Mouse (Mus musculus): Measurements from ENCODE around the gene Trio. TPM values are rescaled to one million over a fixed set of nuclear protein-coding genes. Genes with fewer than 3 reads are reported as not detected.

Gene Trio
- polyA plus RNA-seq, 1 experiment from 2014 or later, result 38.1 TPM

DNA sequence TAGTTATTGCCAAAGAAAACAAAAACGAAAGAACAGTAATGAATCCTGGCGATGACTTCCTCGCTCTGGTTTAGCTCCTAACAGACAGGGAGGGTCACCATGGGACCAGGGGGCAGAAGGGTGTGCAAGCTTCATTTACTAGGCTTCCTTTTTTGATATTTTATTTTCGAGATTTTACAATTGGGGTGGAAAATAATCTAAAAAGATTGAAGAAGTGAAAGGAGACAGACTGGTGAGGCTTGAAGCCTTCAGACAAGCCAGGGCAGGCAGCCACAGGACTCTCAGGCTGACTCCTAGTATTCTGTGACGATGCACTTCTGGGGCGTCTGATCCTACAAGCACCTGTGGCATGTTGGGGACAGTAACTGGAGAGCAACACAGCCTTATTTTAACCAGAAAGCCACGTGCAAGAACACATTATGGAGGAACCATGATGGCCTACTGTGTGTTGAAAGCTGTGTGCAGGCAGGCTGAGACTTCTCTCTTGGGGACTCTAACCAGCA lies 253.5 kb downstream of the Trio start:
- 91% methylated on average over 7 of the region's 7 CpGs for WGBS
- Histone ChIP-seq H3K4me1 (ENCODE audit: control insufficient read depth, insufficient read depth, low read length) (peaks cover 17% of the 10 kb centered on the region), H3K27ac (ENCODE audit: low read depth, low read length) (no peak overlapping the region), H3K9me3 (replicated peaks; ENCODE audit: control insufficient read depth, low read length) (no peaks in the 10 kb centered on the region), H3K4me2 (ENCODE audit: low read length) (no peak overlapping the region), H3K4me3 (ENCODE audit: low read depth, low read length) (no peak overlapping the region), H3K9ac (ENCODE audit: low read length) (no peak overlapping the region; the same call in 1 of the 2 replicates), H3K36me3 (ENCODE audit: control insufficient read depth, insufficient read depth, low read length) (peaks cover 56% of the 10 kb centered on the region), H3K27me3 (replicated peaks; ENCODE audit: control insufficient read depth, insufficient read depth, low read length) (no peaks in the 10 kb centered on the region)
- ATAC-seq (no peak), DNase-seq (ENCODE audit: low spot score) (no peak)

DNA sequence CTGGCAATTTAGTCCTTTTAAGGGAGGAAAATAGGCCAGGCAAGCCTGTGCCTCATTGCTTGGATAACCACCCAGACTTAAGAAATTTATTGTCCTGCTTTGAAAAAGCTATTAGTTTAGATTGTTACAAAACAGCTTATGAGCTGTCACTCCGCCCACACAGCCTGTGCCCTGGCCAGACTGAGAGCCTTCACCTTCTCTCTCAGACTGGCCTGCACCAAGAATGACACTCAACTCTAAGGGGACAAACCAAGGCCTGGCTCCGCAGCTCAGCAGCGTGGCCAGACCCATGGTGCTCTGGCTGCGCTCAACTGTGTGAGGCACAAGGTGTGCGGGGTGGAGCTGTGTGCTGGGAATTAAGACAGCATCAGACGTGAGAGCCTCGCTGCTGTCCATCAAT lies 254.1 kb downstream of the Trio start:
- H3K4me3 ChIP-seq (ENCODE audit: low read depth, low read length), result no peak overlapping the region
- DNase-seq (ENCODE audit: low spot score) (no peak), ATAC-seq (no peak)
- WGBS, result 80% methylated on average over 7 of the region's 7 CpGs
- H3K36me3 ChIP-seq (ENCODE audit: control insufficient read depth, insufficient read depth, low read length), result peaks cover 61% of the 10 kb centered on the region
- peaks cover 12% of the 10 kb centered on the region for H3K4me1 ChIP-seq (ENCODE audit: control insufficient read depth, insufficient read depth, low read length)
- H3K9ac ChIP-seq (ENCODE audit: low read length), result no peak overlapping the region; the same call in 1 of the 2 replicates
- H3K9me3 ChIP-seq (replicated peaks; ENCODE audit: control insufficient read depth, low read length), result no peaks in the 10 kb centered on the region
- H3K27ac ChIP-seq (ENCODE audit: low read depth, low read length), result no peak overlapping the region
- H3K27me3 ChIP-seq (replicated peaks; ENCODE audit: control insufficient read depth, insufficient read depth, low read length), result no peaks in the 10 kb centered on the region
- no peak overlapping the region for H3K4me2 ChIP-seq (ENCODE audit: low read length)

DNA sequence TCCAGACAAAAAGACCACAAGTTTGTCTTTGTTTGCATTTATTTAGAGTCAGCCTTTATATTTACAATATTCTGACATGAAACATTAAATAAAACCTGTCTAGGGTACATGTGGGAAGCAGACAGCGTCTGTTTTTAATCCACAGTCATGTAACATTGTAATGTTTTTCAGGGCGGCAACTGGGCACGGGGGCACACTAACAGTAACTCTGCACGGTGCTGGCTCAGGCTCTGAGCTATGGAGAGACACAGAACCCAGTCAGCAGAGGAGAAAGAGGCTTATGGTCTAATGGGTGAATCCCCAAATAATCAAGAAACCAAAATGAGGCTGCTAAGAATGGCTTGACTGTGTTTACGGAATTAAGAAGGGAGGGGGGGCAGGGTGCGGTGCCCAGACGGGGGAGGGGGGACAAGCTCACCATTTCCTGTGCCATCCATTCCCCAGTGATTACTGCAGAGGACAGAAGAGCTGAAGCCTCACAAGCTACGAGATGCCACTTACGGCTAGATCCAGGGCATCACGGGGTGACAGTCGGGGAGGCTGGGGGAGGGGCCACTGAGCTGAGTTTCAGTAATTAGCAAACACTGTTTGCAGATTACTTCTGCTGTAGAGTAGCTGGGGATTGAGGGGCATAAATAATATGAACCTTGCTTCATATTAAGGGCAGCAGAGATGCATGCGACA lies 255.0 kb downstream of the Trio start:
- Histone ChIP-seq H3K4me2 (ENCODE audit: low read length) (no peak overlapping the region), H3K27me3 (replicated peaks; ENCODE audit: control insufficient read depth, insufficient read depth, low read length) (no peaks in the 10 kb centered on the region), H3K27ac (ENCODE audit: low read depth, low read length) (no peak overlapping the region), H3K9me3 (replicated peaks; ENCODE audit: control insufficient read depth, low read length) (no peaks in the 10 kb centered on the region), H3K4me3 (ENCODE audit: low read depth, low read length) (no peak overlapping the region), H3K9ac (ENCODE audit: low read length) (no peak overlapping the region), H3K4me1 (ENCODE audit: control insufficient read depth, insufficient read depth, low read length) (peaks cover 12% of the 10 kb centered on the region), H3K36me3 (ENCODE audit: control insufficient read depth, insufficient read depth, low read length) (peaks cover 70% of the 10 kb centered on the region)
- DNase-seq (ENCODE audit: low spot score) (no peak), ATAC-seq (peak; percentile 59)
- 27% methylated on average over 12 of the region's 12 CpGs for WGBS

DNA sequence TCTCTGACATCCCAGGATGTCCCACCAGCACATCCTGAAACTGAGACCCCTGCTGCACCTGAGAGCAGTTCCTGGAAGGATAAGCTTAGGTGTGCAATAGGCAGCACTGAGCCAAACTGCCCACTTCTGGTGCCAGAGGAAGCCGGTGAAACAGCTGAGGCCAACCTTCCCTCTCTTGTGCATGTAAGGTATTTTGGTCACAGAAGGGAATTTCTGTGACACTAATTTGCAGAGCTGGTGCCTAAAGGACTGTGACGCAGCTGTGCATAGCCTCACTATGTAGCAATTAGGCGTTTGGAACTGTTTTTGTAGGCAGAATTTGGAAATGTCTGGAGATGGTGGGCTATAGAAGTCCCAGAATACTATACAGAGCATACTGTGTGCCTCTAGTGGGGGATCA lies 264.2 kb downstream of the Trio start:
- WGBS, result 76% methylated on average over 3 of the region's 3 CpGs
- H3K36me3 ChIP-seq (ENCODE audit: control insufficient read depth, insufficient read depth, low read length), result peaks cover 78% of the 10 kb centered on the region

DNA sequence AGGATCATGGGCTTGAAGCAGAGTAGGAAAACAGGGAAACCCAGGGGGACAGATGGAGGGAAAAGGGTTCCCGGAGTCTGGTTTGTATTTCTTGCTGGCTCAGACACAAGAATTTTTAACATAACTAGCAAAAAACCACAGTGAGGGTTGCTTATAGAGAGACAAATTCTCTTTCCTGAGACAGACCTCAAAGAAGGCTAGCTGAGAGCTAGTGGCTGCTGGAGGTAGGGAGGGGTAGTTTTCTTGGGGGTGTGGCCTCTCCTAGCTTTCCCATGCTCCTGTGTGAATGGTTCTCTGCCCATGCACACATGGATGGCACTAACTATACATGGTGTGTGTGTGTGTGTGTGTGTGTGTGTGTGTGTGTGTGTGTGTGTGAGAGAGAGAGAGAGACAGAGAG lies 265.0 kb downstream of the Trio start:
- peak; percentile 27; the same call in 1 of the 2 replicates for ATAC-seq
- Histone ChIP-seq H3K9ac (ENCODE audit: low read length) (no peak overlapping the region), H3K27me3 (replicated peaks; ENCODE audit: control insufficient read depth, insufficient read depth, low read length) (no peaks in the 10 kb centered on the region), H3K9me3 (replicated peaks; ENCODE audit: control insufficient read depth, low read length) (no peaks in the 10 kb centered on the region), H3K4me2 (ENCODE audit: low read length) (no peak overlapping the region), H3K4me3 (ENCODE audit: low read depth, low read length) (no peak overlapping the region), H3K4me1 (ENCODE audit: control insufficient read depth, insufficient read depth, low read length) (no peaks in the 10 kb centered on the region), H3K27ac (ENCODE audit: low read depth, low read length) (no peak overlapping the region), H3K36me3 (ENCODE audit: control insufficient read depth, insufficient read depth, low read length) (peaks cover 78% of the 10 kb centered on the region)
- WGBS, result 81% methylated on average over 1 of the region's 1 CpGs
- DNase-seq (ENCODE audit: low spot score), result no peak

More for the DNA sequence above, 264.2 kb downstream of the Trio start:
- H3K4me1 ChIP-seq (ENCODE audit: control insufficient read depth, insufficient read depth, low read length), result no peaks in the 10 kb centered on the region
- no peak overlapping the region for H3K9ac ChIP-seq (ENCODE audit: low read length)
- H3K9me3 ChIP-seq (replicated peaks; ENCODE audit: control insufficient read depth, low read length), result no peaks in the 10 kb centered on the region
- no peak overlapping the region for H3K27ac ChIP-seq (ENCODE audit: low read depth, low read length)
- no peak overlapping the region for H3K4me2 ChIP-seq (ENCODE audit: low read length)
- no peak for ATAC-seq
- no peak for DNase-seq (ENCODE audit: low spot score)
- H3K4me3 ChIP-seq (ENCODE audit: low read depth, low read length), result no peak overlapping the region
- H3K27me3 ChIP-seq (replicated peaks; ENCODE audit: control insufficient read depth, insufficient read depth, low read length), result no peaks in the 10 kb centered on the region

DNA sequence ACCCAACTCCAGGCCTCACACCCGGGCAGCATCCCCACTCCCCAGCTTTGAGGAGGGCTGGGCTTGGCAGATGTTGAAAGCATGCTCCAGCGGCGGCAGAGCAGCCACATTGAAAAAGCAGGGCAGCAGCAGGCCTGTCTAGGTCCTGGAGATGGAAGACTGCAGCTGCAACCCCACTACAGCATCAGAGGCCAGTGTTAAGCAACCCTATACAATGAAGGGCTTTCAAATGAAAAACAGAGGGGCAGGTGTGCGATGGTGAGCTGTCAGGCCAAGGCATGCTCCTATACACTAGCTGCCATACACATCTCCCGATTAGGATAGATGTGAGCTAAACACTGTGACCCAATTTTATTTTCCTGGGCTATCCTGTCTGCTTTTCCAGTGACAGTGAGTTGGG lies 265.8 kb downstream of the Trio start:
- no peak overlapping the region for H3K27ac ChIP-seq (ENCODE audit: low read depth, low read length)
- no peaks in the 10 kb centered on the region for H3K9me3 ChIP-seq (replicated peaks; ENCODE audit: control insufficient read depth, low read length)
- WGBS, result 64% methylated on average over 5 of the region's 5 CpGs
- H3K9ac ChIP-seq (ENCODE audit: low read length), result no peak overlapping the region
- no peaks in the 10 kb centered on the region for H3K4me1 ChIP-seq (ENCODE audit: control insufficient read depth, insufficient read depth, low read length)
- DNase-seq (ENCODE audit: low spot score) (no peak), ATAC-seq (peak; percentile 47; the same call in 1 of the 2 replicates)
- no peak overlapping the region for H3K4me2 ChIP-seq (ENCODE audit: low read length)
- H3K4me3 ChIP-seq (ENCODE audit: low read depth, low read length), result no peak overlapping the region
- peaks cover 80% of the 10 kb centered on the region for H3K36me3 ChIP-seq (ENCODE audit: control insufficient read depth, insufficient read depth, low read length)
- H3K27me3 ChIP-seq (replicated peaks; ENCODE audit: control insufficient read depth, insufficient read depth, low read length), result no peaks in the 10 kb centered on the region

DNA sequence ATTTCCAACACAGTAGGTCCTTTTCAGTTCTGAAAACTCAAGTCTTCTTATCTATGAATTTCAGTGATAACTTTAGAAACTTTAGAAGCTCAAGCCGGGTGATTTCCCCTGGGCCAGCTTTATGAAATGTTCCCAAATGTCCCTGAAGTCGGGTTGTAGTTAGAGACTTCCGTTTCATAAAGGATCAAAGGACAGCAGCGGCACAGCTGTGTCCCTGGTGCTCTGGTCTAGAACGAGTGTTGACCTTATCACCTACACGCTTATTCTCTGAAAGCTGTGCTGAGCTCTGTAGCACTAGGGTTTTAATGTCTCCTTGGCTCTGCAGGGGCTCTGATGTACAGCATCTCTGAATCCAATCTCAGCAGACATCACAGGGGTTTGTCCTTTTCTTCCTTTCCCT lies 267.0 kb downstream of the Trio start:
- Histone ChIP-seq H3K4me2 (ENCODE audit: low read length) (no peak overlapping the region), H3K36me3 (ENCODE audit: control insufficient read depth, insufficient read depth, low read length) (peaks cover 80% of the 10 kb centered on the region), H3K9me3 (replicated peaks; ENCODE audit: control insufficient read depth, low read length) (no peaks in the 10 kb centered on the region), H3K4me1 (ENCODE audit: control insufficient read depth, insufficient read depth, low read length) (no peaks in the 10 kb centered on the region), H3K9ac (ENCODE audit: low read length) (no peak overlapping the region), H3K4me3 (ENCODE audit: low read depth, low read length) (no peak overlapping the region), H3K27me3 (replicated peaks; ENCODE audit: control insufficient read depth, insufficient read depth, low read length) (no peaks in the 10 kb centered on the region), H3K27ac (ENCODE audit: low read depth, low read length) (no peak overlapping the region)
- ATAC-seq (no peak), DNase-seq (ENCODE audit: low spot score) (no peak)
- 84% methylated on average over 6 of the region's 6 CpGs for WGBS

DNA sequence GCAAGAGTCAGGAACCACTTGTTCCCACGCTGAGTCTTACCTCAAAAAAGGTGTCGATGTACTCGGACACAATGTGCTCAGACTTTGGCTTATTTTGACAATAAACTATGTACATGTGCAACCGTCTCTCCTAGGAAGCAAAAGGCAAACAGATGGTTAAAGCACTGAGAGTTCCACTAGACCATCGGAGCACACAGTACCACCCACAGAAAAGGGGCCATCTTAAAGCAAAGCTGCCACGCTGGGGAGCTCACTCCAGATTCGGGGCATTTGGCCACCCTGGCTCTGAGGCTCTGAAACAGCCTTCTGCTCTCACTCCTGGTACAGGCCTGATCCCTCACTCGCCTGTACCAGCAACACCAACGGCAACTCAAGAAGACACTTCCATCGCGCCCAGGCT lies 269.2 kb downstream of the Trio start:
- H3K9ac ChIP-seq (ENCODE audit: low read length), result no peak overlapping the region
- H3K4me1 ChIP-seq (ENCODE audit: control insufficient read depth, insufficient read depth, low read length), result no peaks in the 10 kb centered on the region
- H3K27ac ChIP-seq (ENCODE audit: low read depth, low read length), result no peak overlapping the region
- no peaks in the 10 kb centered on the region for H3K9me3 ChIP-seq (replicated peaks; ENCODE audit: control insufficient read depth, low read length)
- no peak overlapping the region for H3K4me3 ChIP-seq (ENCODE audit: low read depth, low read length)
- H3K36me3 ChIP-seq (ENCODE audit: control insufficient read depth, insufficient read depth, low read length), result peaks cover 82% of the 10 kb centered on the region
- DNase-seq (ENCODE audit: low spot score) (no peak), ATAC-seq (no peak)
- H3K4me2 ChIP-seq (ENCODE audit: low read length), result no peak overlapping the region
- H3K27me3 ChIP-seq (replicated peaks; ENCODE audit: control insufficient read depth, insufficient read depth, low read length), result no peaks in the 10 kb centered on the region
- WGBS, result 92% methylated on average over 11 of the region's 11 CpGs

DNA sequence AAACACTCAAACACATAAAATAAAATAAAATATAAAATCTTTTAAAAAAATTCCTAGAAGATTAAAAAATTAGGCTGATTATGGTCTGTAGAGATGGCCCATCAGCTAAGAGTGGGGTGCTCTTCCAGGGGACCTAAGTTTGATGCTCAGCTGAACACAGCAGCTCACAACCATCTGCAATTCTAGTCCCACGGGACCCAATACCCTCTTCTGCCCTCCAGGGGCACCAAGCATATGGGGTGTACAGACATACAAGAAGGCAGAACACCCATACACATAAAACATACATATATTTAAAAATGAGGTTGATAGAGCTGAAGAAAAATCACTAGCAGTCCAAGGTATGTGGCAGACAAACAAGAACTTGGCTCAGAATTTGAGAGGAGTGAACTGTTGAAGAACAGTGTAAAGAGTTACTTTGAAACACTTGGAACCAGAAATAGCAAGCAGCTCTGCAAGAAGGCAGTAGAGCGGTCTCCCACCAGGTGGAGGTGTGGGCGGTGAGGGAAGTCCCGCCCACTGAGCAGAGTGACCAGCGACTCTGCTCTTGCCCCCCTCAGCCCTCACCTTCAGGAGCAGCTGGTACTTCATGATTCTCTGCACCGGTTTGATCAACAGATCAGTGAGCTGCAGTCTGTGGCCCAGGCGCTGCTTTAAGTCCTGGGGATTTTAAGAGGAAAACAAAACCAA lies 270.9 kb downstream of the Trio start:
- peaks cover 93% of the 10 kb centered on the region for H3K36me3 ChIP-seq (ENCODE audit: control insufficient read depth, insufficient read depth, low read length)
- H3K4me2 ChIP-seq (ENCODE audit: low read length), result no peak overlapping the region
- H3K9ac ChIP-seq (ENCODE audit: low read length), result no peak overlapping the region
- DNase-seq (ENCODE audit: low spot score) (no peak), ATAC-seq (no peak)
- no peaks in the 10 kb centered on the region for H3K4me1 ChIP-seq (ENCODE audit: control insufficient read depth, insufficient read depth, low read length)
- no peak overlapping the region for H3K27ac ChIP-seq (ENCODE audit: low read depth, low read length)
- no peaks in the 10 kb centered on the region for H3K9me3 ChIP-seq (replicated peaks; ENCODE audit: control insufficient read depth, low read length)
- 87% methylated on average over 7 of the region's 7 CpGs for WGBS
- no peak overlapping the region for H3K4me3 ChIP-seq (ENCODE audit: low read depth, low read length)
- no peaks in the 10 kb centered on the region for H3K27me3 ChIP-seq (replicated peaks; ENCODE audit: control insufficient read depth, insufficient read depth, low read length)

All from forebrain, embryonic 14.5 days (tissue).